Mouse (Mus musculus): ENCODE data around the gene Crybb2.

Crybb2 gene

GRCm38 (mm10) chr5:113030082-113030481 is 39.8 kb downstream of the Crybb2 start:
- DNase-seq = no peak

GRCm38 (mm10) chr5:113026706-113027105 is 43.2 kb downstream of the Crybb2 start:
- DNase-seq = no peak

GRCm38 (mm10) chr5:113024154-113024764 is 45.7 kb downstream of the Crybb2 start:
- DNase-seq = peak in 1 of 2 experiments; percentile 38

- no peak for DNase-seq
Measured at GRCm38 (mm10) chr5:113018190-113018589, 51.7 kb downstream of the Crybb2 start.

- DNase-seq = no peak
Measured at GRCm38 (mm10) chr5:113017004-113017403, 52.9 kb downstream of the Crybb2 start.

GRCm38 (mm10) chr5:113015236-113016061 is 54.5 kb downstream of the Crybb2 start, which contains the start of gene Grk3:
TSS of gene Grk3 (minus strand) at chr5:113015791.
- peak; percentile 64 to 75 for DNase-seq

- peak; percentile 64 to 69 for DNase-seq
Measured at GRCm38 (mm10) chr5:113014808-113015235, 55.1 kb downstream of the Crybb2 start.

GRCm38 (mm10) chr5:113014111-113014807 is 55.7 kb downstream of the Crybb2 start:
- peak; percentile 50 to 59 for DNase-seq

GRCm38 (mm10) chr5:113011926-113012325 is 58.0 kb downstream of the Crybb2 start:
- DNase-seq = no peak

GRCm38 (mm10) chr5:113009183-113009820 is 60.6 kb downstream of the Crybb2 start:
- no peak for DNase-seq

- DNase-seq = no peak
Measured at GRCm38 (mm10) chr5:113008496-113008895, 61.4 kb downstream of the Crybb2 start.
